Mouse (Mus musculus) testis, adult 2 months (tissue): ENCODE measurements around the gene Slc25a27.

ENCODE experiments used
- CTCF ChIP-seq: fragments of 200-500 bp; IDR thresholded peaks from 2 replicates; pipeline ENCODE4 v1.5.1; 2012; ENCODE audit warnings: low read depth, mild to moderate bottlenecking, inconsistent platforms, low read length, moderate library complexity; ENCODE audit not compliant: control insufficient read depth, insufficient read depth, insufficient replicate concordance
- POLR2A ChIP-seq: fragments of 200-500 bp; IDR thresholded peaks from 2 replicates; pipeline ENCODE4 v1.6.1; 2012; ENCODE audit warnings: low read depth, mild to moderate bottlenecking, inconsistent platforms, low read length, moderate library complexity; ENCODE audit not compliant: control insufficient read depth

GRCm38 (mm10) chr17:43684086-43684485 is 17.1 kb upstream of the Slc25a27 start:
- TF ChIP-seq CTCF (no peak), POLR2A (no peak)
